Mouse (Mus musculus) kidney, adult 2 months (tissue): ENCODE measurements around the gene Aqp7. TPM values are rescaled to one million over a fixed set of nuclear protein-coding genes. Genes with fewer than 3 reads are reported as not detected.
A peak's percentile ranks its signal among the peaks of the same experiment; 100 is the strongest.

Source experiments
- DNase-seq: peaks from one replicate; pipeline ENCODE4 v3.0.0; 2021
- H3K27ac ChIP-seq: fragments of 200-500 bp; 2 replicates; pipeline ENCODE4 v1.5.1; 2012; ENCODE audit warnings: low read depth, low read length, control low read depth, inconsistent platforms; ENCODE audit not compliant: insufficient read depth
- H3K27me3 ChIP-seq: fragments of 200-500 bp; replicated peaks from 2 replicates; pipeline ENCODE4 v1.6.1; 2012; ENCODE audit warnings: mild to moderate bottlenecking, moderate library complexity, low read length, inconsistent platforms; ENCODE audit not compliant: control insufficient read depth, insufficient read depth
- H3K36me3 ChIP-seq: fragments of 200-500 bp; 2 replicates; pipeline ENCODE4 v1.6.1; 2012; ENCODE audit warnings: mild to moderate bottlenecking, moderate library complexity, low read length, inconsistent platforms; ENCODE audit not compliant: control insufficient read depth, insufficient read depth
- H3K4me1 ChIP-seq: fragments of 200-500 bp; 2 replicates; pipeline ENCODE4 v1.6.1; 2011; ENCODE audit warnings: low read length; ENCODE audit not compliant: control insufficient read depth, insufficient read depth
- H3K4me3 ChIP-seq: fragments of 200-500 bp; 2 replicates; pipeline ENCODE4 v1.5.1; 2011; ENCODE audit warnings: mild to moderate bottlenecking, low read depth, low read length, control low read depth; ENCODE audit not compliant: insufficient read depth
- CTCF ChIP-seq: fragments of 200-500 bp; conservative IDR thresholded peaks from 2 replicates; pipeline ENCODE4 v1.5.1; 2011; ENCODE audit warnings: low read depth, mild to moderate bottlenecking, control low read depth, low read length, moderate library complexity, mixed read lengths; ENCODE audit not compliant: insufficient read depth, insufficient read length
- POLR2A ChIP-seq: fragments of 200-500 bp; IDR thresholded peaks from one replicate; pipeline ENCODE4 v1.6.1; 2011; ENCODE audit warnings: low read depth, low read length, control low read depth
- WGBS: fragments of 180-500 bp; shearing (Covaris S2); methylation state at CpG from one replicate; pipeline ENCODE4 v1.1.7; 2018; 5-methylcytosine and 5-hydroxymethylcytosine counted together
- polyA plus RNA-seq: library from polyadenylated mRNA; depleted of rRNA; stranded (reverse); fragments of >200 nt; gene quantifications from 2 replicates; pipeline ENCODE4 v1.2.3, GENCODE M21; 2012

Gene Aqp7
- polyA plus RNA-seq, 1 experiment: 30.6 TPM

- WGBS: 36% methylated on average over 3 of the region's 3 CpGs
- no peak for TF ChIP-seq POLR2A
- TF ChIP-seq CTCF: no peak
Observed at GRCm38 (mm10) chr4:41045288-41045687, 2.7 kb downstream of the Aqp7 start.

DNA sequence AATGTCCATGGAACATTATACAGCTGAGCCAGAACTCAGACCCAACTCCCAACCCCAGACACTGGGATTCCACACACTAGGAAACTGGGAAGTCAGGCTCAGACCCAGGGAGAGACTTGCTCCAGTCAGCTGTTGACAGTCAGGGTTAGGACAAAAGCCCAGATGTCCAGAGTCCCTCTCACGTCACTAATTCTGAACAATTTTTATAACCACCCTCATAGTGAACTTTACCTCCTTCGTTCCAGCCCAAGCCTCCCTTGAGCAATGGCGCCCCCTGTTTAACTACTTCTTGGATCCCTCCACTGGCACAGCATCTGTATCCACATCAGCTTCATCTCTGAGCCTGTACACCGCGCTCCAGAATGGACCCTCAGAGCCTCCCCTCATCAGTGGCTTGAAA, 4.0 kb downstream of the Aqp7 start:
- no peaks in the 10 kb centered on the region for H3K27me3 ChIP-seq
- WGBS: 65% methylated on average over 5 of the region's 5 CpGs
- H3K4me1 ChIP-seq: peaks cover 6% of the 10 kb centered on the region; the same call in 1 of the 2 replicates
- H3K36me3 ChIP-seq: no peaks in the 10 kb centered on the region
- peak; percentile 75 for DNase-seq
- no peak overlapping the region for H3K27ac ChIP-seq
- no peak overlapping the region for H3K4me3 ChIP-seq
- TF ChIP-seq CTCF: no peak; the same call in 1 of the 2 replicates

More at GRCm38 (mm10) chr4:41045288-41045687, 2.7 kb downstream of the Aqp7 start:
- peak overlapping the region; percentile 81 for H3K27ac ChIP-seq
- peak; percentile 88 for DNase-seq
- peak overlapping the region; percentile 73 for H3K4me3 ChIP-seq
- no peaks in the 10 kb centered on the region for H3K36me3 ChIP-seq
- no peaks in the 10 kb centered on the region for H3K27me3 ChIP-seq
- peaks cover 6% of the 10 kb centered on the region; the same call in 1 of the 2 replicates for H3K4me1 ChIP-seq

GRCm38 (mm10) chr4:41042880-41043279, 5.1 kb downstream of the Aqp7 start:
- peak; percentile 72 for DNase-seq
- Histone ChIP-seq H3K27ac (no peak overlapping the region), H3K4me3 (no peak overlapping the region), H3K36me3 (no peaks in the 10 kb centered on the region), H3K27me3 (no peaks in the 10 kb centered on the region), H3K4me1 (peaks cover 6% of the 10 kb centered on the region; the same call in 1 of the 2 replicates)
- TF ChIP-seq CTCF: no peak
- no peak for TF ChIP-seq POLR2A
- WGBS: 36% methylated on average over 12 of the region's 12 CpGs

DNA sequence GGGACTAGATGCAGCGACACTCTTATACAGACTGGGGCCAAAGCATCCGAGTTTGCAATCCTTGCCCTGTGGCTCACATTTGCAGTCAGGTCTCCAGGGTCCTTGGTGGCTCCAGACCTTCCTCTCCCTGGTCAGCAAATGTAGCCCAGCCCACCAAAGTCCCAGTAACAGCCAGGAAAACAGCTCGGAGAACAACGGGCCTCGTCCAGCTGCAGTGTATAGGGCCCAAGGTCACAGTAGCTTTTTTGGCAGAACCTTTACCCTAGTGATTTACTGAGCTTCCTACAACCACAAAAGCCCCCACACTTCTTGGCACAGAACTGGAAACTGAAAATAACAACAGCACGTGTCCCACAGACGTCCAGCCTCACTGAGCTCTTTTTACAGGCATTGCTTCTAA, 7.0 kb downstream of the Aqp7 start:
- no peak overlapping the region for H3K27ac ChIP-seq

GRCm38 (mm10) chr4:41037942-41038341, 10.0 kb downstream of the Aqp7 start:
- TF ChIP-seq POLR2A: no peak
- TF ChIP-seq CTCF: no peak
- no peak overlapping the region for H3K4me3 ChIP-seq
- 41% methylated on average over 3 of the region's 3 CpGs for WGBS
- no peaks in the 10 kb centered on the region for H3K27me3 ChIP-seq
- peak; percentile 80 for DNase-seq
- no peak overlapping the region for H3K27ac ChIP-seq
- no peaks in the 10 kb centered on the region; the same call in 1 of the 2 replicates for H3K4me1 ChIP-seq
- no peaks in the 10 kb centered on the region for H3K36me3 ChIP-seq

More for the DNA sequence above, 7.0 kb downstream of the Aqp7 start:
- Histone ChIP-seq H3K27me3 (no peaks in the 10 kb centered on the region), H3K4me1 (peaks cover 6% of the 10 kb centered on the region; the same call in 1 of the 2 replicates), H3K36me3 (no peaks in the 10 kb centered on the region), H3K4me3 (no peak overlapping the region)
- TF ChIP-seq POLR2A (no peak), CTCF (no peak)
- DNase-seq: no peak
- 42% methylated on average over 7 of the region's 7 CpGs for WGBS

DNA sequence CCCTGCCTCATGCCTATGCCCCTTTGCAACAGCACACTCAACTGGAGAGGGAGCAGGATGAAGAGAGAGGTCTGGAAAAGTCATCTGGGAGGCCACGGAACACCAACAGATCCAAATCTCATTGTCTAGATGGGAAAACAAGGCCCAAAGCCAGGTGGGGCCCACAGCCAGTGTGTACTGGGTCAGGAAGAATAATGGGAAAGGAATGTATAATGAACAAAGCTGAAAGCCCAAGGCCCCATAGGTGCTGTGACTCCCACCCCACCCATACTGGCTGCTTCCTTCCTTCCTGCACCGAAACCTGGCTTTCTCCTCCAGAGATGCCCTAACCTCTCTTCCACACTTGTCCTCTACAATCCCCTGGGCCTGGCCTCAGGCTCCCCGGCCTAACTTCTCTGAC, 16.7 kb downstream of the Aqp7 start:
- no peak overlapping the region for H3K4me3 ChIP-seq
- DNase-seq: no peak
- H3K27ac ChIP-seq: no peak overlapping the region
- WGBS: 67% methylated on average over 3 of the region's 3 CpGs
- H3K36me3 ChIP-seq: no peaks in the 10 kb centered on the region
- no peak for TF ChIP-seq CTCF
- TF ChIP-seq POLR2A: no peak
- no peaks in the 10 kb centered on the region for H3K27me3 ChIP-seq
- H3K4me1 ChIP-seq: peaks cover 8% of the 10 kb centered on the region; the same call in 1 of the 2 replicates

DNA sequence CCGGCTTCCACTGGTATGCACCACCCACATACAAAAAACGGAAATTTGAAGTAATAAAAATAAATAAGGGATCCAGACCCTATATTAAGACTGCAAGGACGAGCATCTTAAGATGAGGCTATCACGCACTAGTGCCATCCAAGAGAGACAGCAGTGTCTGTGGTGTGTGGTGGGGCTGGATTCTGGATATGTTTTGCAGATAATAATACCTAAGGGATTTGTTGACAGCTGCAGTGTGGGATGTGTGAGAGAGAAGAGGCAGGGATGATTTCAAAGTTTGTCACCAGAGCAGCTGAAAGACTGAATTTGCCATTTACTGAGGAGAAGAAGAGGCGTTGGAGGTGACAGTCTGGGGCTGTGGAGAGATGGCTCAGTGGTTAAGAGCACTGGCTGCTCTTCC, 18.6 kb downstream of the Aqp7 start:
- no peak for TF ChIP-seq CTCF
- TF ChIP-seq POLR2A: no peak
- WGBS: 91% methylated on average over 5 of the region's 5 CpGs
- H3K27me3 ChIP-seq: no peaks in the 10 kb centered on the region
- peaks cover 8% of the 10 kb centered on the region; the same call in 1 of the 2 replicates for H3K4me1 ChIP-seq
- H3K36me3 ChIP-seq: no peaks in the 10 kb centered on the region
- no peak overlapping the region for H3K4me3 ChIP-seq
- DNase-seq: no peak
- H3K27ac ChIP-seq: no peak overlapping the region
